Mouse (Mus musculus) liver, embryonic 14.5 days (tissue): ENCODE results near the gene Sec14l1. TPM values are rescaled to one million over a fixed set of nuclear protein-coding genes. Genes with fewer than 3 reads are reported as not detected.

Experiments used
- ATAC-seq: fragments of 200-750 bp; cut with Nextera tagmentation; 2 replicates; pipeline ENCODE4 v1.8.0; 2017; ENCODE audit warnings: moderate number of reproducible peaks, mild to moderate bottlenecking, moderate library complexity; ENCODE audit not compliant: insufficient read depth
- DNase-seq, 3 experiments: peaks; one replicate each; pipeline ENCODE4 v3.0.0-alpha.2; 2012 to 2013; ENCODE audit warnings: low read depth in 3 of 3, low spot score in 3 of 3
- H3K27ac ChIP-seq: fragments of 300-500 bp; sonication (generic); 2 replicates; pipeline ENCODE4 v1.5.1; 2014; ENCODE audit warnings: moderate library complexity, mild to moderate bottlenecking, control low read depth, inconsistent platforms
- H3K27me3 ChIP-seq: fragments of 300-500 bp; sonication (generic); 2 replicates; pipeline ENCODE4 v1.6.1; 2014; ENCODE audit warnings: mild to moderate bottlenecking, low read length, moderate library complexity; ENCODE audit not compliant: control insufficient read depth, insufficient read depth
- H3K36me3 ChIP-seq: fragments of 300-500 bp; sonication (generic); replicated peaks from 2 replicates; pipeline ENCODE4 v1.6.1; 2014; ENCODE audit warnings: low read depth; ENCODE audit not compliant: control insufficient read depth, insufficient read depth
- H3K4me1 ChIP-seq, 2 experiments: fragments of 200-500 bp in 1 of 2; fragments of 300-500 bp in 1 of 2; sonication (generic) in 1 of 2; replicated peaks; 2 replicates each; pipeline ENCODE4 v1.6.1; 2012 to 2014; ENCODE audit warnings: antibody characterized with exemption in 1 of 2, inconsistent platforms in 1 of 2, low read length in 1 of 2; ENCODE audit not compliant: control insufficient read depth in 2 of 2, insufficient read depth in 2 of 2
- H3K4me2 ChIP-seq: fragments of 300-500 bp; sonication (generic); 2 replicates; pipeline ENCODE4 v1.6.1; 2014; ENCODE audit warnings: low read depth, mild to moderate bottlenecking, control low read depth, moderate library complexity
- H3K4me3 ChIP-seq, 2 experiments: fragments of 200-500 bp in 1 of 2; fragments of 300-500 bp in 1 of 2; sonication (generic) in 1 of 2; 2 replicates each; pipeline ENCODE4 v1.5.1; 2012 to 2014; ENCODE audit warnings: low read depth in 2 of 2, low read length in 2 of 2, mild to moderate bottlenecking in 2 of 2, control low read depth in 1 of 2, inconsistent platforms in 1 of 2, moderate library complexity in 1 of 2; ENCODE audit not compliant: insufficient read depth in 1 of 2
- H3K9ac ChIP-seq: fragments of 300-500 bp; sonication (generic); replicated peaks from 2 replicates; pipeline ENCODE4 v1.6.1; 2014; ENCODE audit warnings: mild to moderate bottlenecking, control low read depth, moderate library complexity
- H3K9me3 ChIP-seq: fragments of 300-500 bp; sonication (generic); 2 replicates; pipeline ENCODE4 v1.6.1; 2016; ENCODE audit warnings: low read length, mixed read lengths; ENCODE audit not compliant: control insufficient read depth
- CTCF ChIP-seq: IDR thresholded peaks from 2 replicates; pipeline ENCODE4 v1.5.1; 2016; ENCODE audit warnings: antibody characterized with exemption, low read depth, control low read depth
- EP300 ChIP-seq: IDR thresholded peaks from 2 replicates; pipeline ENCODE4 v1.6.1; 2016; ENCODE audit warnings: antibody characterized with exemption, low read depth
- WGBS: fragments of 180-500 bp; shearing (Covaris S2); extraction: QIAGEN DNeasy Blood & Tissue Kit; methylation state at CpG from one replicate; pipeline ENCODE4 v1.1.7; 2014; ENCODE audit not compliant: insufficient replicate concordance; 5-methylcytosine and 5-hydroxymethylcytosine counted together
- polyA plus RNA-seq, 2 experiments: library from polyadenylated mRNA; depleted of rRNA in 1 of 2; stranded (reverse) in 1 of 2; unstranded in 1 of 2; fragments of >200 nt; fragmentation: Nextera tagmentation in 1 of 2; extraction: Ambion mirVana in 1 of 2; gene quantifications; 2 replicates each; pipeline versions ENCODE4 v1.2.1 to v1.2.3; 2012 to 2014

Gene Sec14l1
- polyA plus RNA-seq, 2 experiments: 10.5 to 13.0 TPM

GRCm38 (mm10) chr11:117115346-117116219 lies 615 bp downstream of the Sec14l1 start:
- Histone ChIP-seq H3K4me1 (peaks cover 34 to 41% of the 10 kb centered on the region in 2 experiments), H3K27me3 (no peaks in the 10 kb centered on the region), H3K4me3 (peak overlapping the region; percentile 77 to 81), H3K9ac (peak overlapping the region; percentile 84), H3K27ac (peak overlapping the region; percentile 59), H3K36me3 (peaks cover 10% of the 10 kb centered on the region), H3K9me3 (no peaks in the 10 kb centered on the region), H3K4me2 (peak overlapping the region; percentile 76)
- ATAC-seq (peak; percentile 15), DNase-seq (peak in 1 of 3 experiments; percentile 37)
- TF ChIP-seq EP300 (no peak), CTCF (no peak)
- WGBS: 2% methylated on average over 54 of the region's 54 CpGs

DNA sequence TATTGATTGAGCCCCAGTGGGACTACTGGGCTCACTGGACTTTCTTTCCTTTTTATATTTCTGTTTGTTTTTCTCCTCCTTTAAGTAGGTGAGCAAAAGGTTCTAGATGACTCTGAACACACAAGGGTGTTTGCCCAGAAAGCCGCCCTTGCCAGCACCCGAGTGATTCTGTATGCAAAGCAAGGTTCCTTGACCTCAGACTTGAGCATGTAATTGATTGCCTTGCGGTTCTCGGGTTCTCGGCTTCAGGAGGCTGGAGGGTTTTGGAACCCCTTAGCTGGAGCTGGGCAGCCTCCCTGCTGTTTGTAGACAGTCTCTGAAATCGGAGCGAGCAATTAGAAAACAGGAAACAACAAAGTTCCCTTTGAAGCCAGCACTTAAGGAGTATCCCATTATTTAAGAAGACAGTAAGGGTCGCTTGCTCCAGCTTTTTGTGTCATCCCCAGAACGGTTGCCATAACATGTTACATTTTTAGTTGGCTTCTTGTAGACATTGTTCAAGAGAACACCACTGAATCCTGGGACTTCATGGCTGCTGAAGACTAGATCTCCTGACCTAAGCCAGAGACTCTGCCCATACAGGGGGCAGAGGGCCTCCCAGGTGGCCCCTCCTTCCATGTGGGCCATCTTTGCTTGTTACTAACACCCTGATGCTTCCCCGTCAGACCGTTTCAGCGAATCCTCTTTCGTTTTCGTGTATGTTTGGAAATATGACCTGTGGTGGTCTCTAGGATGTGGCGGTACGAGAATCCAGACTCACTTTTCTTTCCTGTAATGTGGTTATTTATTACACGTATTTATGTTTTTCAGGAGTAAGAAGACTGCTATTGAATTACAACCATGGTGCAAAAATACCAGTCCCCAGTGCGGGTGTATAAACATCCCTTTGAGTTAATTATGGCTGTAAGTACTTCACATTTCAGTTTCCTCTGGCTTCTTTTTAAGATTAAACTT lies 1.7 kb downstream of the Sec14l1 start:
- TF ChIP-seq CTCF (no peak), EP300 (no peak)
- H3K27ac ChIP-seq: peak overlapping the region; percentile 28
- peak overlapping the region; percentile 76 for H3K4me2 ChIP-seq
- H3K27me3 ChIP-seq: no peaks in the 10 kb centered on the region
- ATAC-seq (no peak), DNase-seq (no peak)
- no peaks in the 10 kb centered on the region for H3K9me3 ChIP-seq
- 65% methylated on average over 18 of the region's 18 CpGs for WGBS
- peaks cover 34 to 42% of the 10 kb centered on the region in 2 experiments for H3K4me1 ChIP-seq
- H3K9ac ChIP-seq: peak overlapping the region; percentile 84
- peak overlapping the region; percentile 77 to 81 for H3K4me3 ChIP-seq
- H3K36me3 ChIP-seq: peaks cover 10% of the 10 kb centered on the region

DNA sequence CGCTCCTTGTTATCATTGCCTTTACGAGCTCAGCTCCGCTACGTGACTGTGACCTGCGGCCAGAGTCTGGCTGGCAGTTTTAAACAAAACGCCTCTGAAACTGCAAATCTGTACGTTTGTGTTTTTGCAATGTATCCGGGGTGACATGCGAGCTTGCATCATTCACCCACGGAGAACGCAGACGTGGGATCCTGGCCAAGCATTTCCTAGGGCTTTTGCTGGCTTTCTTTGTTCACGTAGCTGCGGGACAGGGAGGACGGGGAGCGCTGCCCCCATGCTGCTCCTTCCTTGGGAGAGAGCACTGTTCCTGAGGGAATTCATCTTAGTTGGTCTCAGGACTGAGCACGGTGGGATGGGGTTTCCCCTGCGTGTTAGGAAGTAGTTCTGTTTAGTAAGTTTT lies 2.4 kb downstream of the Sec14l1 start:
- peaks cover 10% of the 10 kb centered on the region for H3K36me3 ChIP-seq
- H3K9ac ChIP-seq: no peak overlapping the region
- ATAC-seq (no peak), DNase-seq (no peak)
- peaks cover 31 to 36% of the 10 kb centered on the region in 2 experiments for H3K4me1 ChIP-seq
- no peak overlapping the region for H3K27ac ChIP-seq
- WGBS: 82% methylated on average over 18 of the region's 18 CpGs
- peak overlapping the region; percentile 76; the same call in 1 of the 2 replicates for H3K4me2 ChIP-seq
- H3K9me3 ChIP-seq: no peaks in the 10 kb centered on the region
- TF ChIP-seq EP300: no peak
- TF ChIP-seq CTCF: no peak
- H3K27me3 ChIP-seq: no peaks in the 10 kb centered on the region
- H3K4me3 ChIP-seq: no peak overlapping the region

DNA sequence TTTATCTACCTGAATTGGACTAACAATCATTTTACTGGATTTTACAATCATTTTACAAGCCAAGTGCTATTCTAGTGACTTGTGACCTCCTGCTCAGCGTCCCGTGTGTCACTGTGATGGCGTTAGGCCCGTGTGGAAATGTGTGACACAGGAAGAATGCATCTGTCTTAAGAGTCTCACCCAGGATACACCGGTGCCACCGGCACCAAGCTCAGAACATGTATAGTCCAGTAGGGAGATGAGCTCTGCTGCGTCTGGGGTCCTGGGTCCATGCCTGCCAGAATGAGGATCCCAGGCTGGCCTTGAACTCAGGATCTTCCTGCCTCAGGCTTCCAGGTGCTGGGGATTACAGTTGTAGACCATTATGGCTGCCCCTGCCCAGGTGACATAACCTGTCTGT lies 2.8 kb downstream of the Sec14l1 start:
- H3K27ac ChIP-seq: no peak overlapping the region
- ATAC-seq (no peak), DNase-seq (no peak)
- TF ChIP-seq CTCF (no peak), EP300 (no peak)
- no peaks in the 10 kb centered on the region for H3K9me3 ChIP-seq
- H3K4me2 ChIP-seq: no peak overlapping the region
- H3K9ac ChIP-seq: no peak overlapping the region
- no peaks in the 10 kb centered on the region for H3K27me3 ChIP-seq
- no peak overlapping the region for H3K4me3 ChIP-seq
- peaks cover 26 to 32% of the 10 kb centered on the region in 2 experiments for H3K4me1 ChIP-seq
- 86% methylated on average over 7 of the region's 7 CpGs for WGBS
- peaks cover 10% of the 10 kb centered on the region for H3K36me3 ChIP-seq
